In genomic region chr9:48466804-48467203, GRCm38 (mm10) we compare ENCODE assay signal across 8 mouse cellular contexts. TPM values are rescaled to one million over a fixed set of nuclear protein-coding genes. Genes with fewer than 3 reads are reported as not detected.
DNase-seq lines count a peak whose midpoint lies in the region; ATAC-seq and TF ChIP-seq lines count a peak whose summit lies in the region.
"Had no signal": no experiment of that assay in that cellular context is flagged by ENCODE, and none has a peak within 500 bp of the region (broad histone marks: within the 10 kb centered on the region; RNA-seq: fewer than 3 reads in every experiment).

No protein-coding gene starts in this region.

- H3K36me3 ChIP-seq in midbrain, embryonic 10.5 days, result peaks cover 42% of the 10 kb centered on the region
- peaks cover 9% of the 10 kb centered on the region for H3K36me3 ChIP-seq in midbrain, embryonic 13.5 days
- no peaks in the 10 kb centered on the region; the same call in 1 of the 2 replicates for H3K36me3 ChIP-seq in hindbrain, postnatal 0 days (ENCODE audit: insufficient read depth, low read length)
- H3K36me3 ChIP-seq in small intestine, adult 2 months (ENCODE audit: control insufficient read depth, insufficient read depth, low read length), result peaks cover 12% of the 10 kb centered on the region; the same call in 1 of the 2 replicates

- H3K27me3 ChIP-seq in midbrain, embryonic 10.5 days (ENCODE audit: low read depth, poor library complexity, severe bottlenecking), result no peaks in the 10 kb centered on the region
- H3K27me3 ChIP-seq in midbrain, embryonic 13.5 days, result no peaks in the 10 kb centered on the region
- no peaks in the 10 kb centered on the region for H3K27me3 ChIP-seq in hindbrain, postnatal 0 days (ENCODE audit: insufficient read depth, low read length)
- no peaks in the 10 kb centered on the region for H3K27me3 ChIP-seq in small intestine, adult 2 months (ENCODE audit: control insufficient read depth, insufficient read depth, low read length)
- H3K27me3 ChIP-seq: megakaryocyte, embryonic 14.5 days had no signal

- peak; percentile 61 for DNase-seq in midbrain, embryonic 10.5 days (ENCODE audit: low spot score)
- peak; percentile 80 for DNase-seq in R1 (ENCODE audit: low read depth, low spot score)
- peak; percentile 73 to 83 for DNase-seq in cerebellum, postnatal 10 days
- peak; percentile 31 for DNase-seq in hindbrain, postnatal 0 days (ENCODE audit: low spot score)
- DNase-seq in lung, adult 2 months, result peak; percentile 78

- peak; percentile 85 for TF ChIP-seq CTCF in hindbrain, postnatal 0 days (IDR thresholded peaks at IDR 0.05; ENCODE audit: low read depth)
- peak; percentile 56 for TF ChIP-seq CTCF in lung, adult 2 months (IDR thresholded peaks at IDR 0.05; ENCODE audit: insufficient read depth, low read length)
- peak; percentile 45; the same call in 1 of the 2 replicates for TF ChIP-seq CTCF in small intestine, adult 2 months (IDR thresholded peaks at IDR 0.05; ENCODE audit: extremely low read depth, insufficient read length, insufficient replicate concordance, low read depth, low read length)

- no peak overlapping the region for H3K27ac ChIP-seq in midbrain, embryonic 10.5 days (replicated peaks)
- no peak overlapping the region for H3K27ac ChIP-seq in midbrain, embryonic 13.5 days
- no peak overlapping the region for H3K27ac ChIP-seq in hindbrain, postnatal 0 days
- no peak overlapping the region for H3K27ac ChIP-seq in small intestine, adult 2 months (ENCODE audit: insufficient read depth, low read depth, low read length)

- H3K4me2 ChIP-seq in midbrain, embryonic 13.5 days (replicated peaks), result no peak overlapping the region
- H3K4me2 ChIP-seq in hindbrain, postnatal 0 days (ENCODE audit: low read depth, low read length), result no peak overlapping the region

- no peak overlapping the region for H3K9ac ChIP-seq in midbrain, embryonic 13.5 days (replicated peaks)
- H3K9ac ChIP-seq in hindbrain, postnatal 0 days (replicated peaks; ENCODE audit: low read length), result no peak overlapping the region

- no peak overlapping the region for H3K4me3 ChIP-seq in midbrain, embryonic 10.5 days
- H3K4me3 ChIP-seq in midbrain, embryonic 13.5 days (replicated peaks), result no peak overlapping the region
- H3K4me3 ChIP-seq in hindbrain, postnatal 0 days (ENCODE audit: low read length), result no peak overlapping the region
- no peak overlapping the region for H3K4me3 ChIP-seq in lung, adult 2 months (replicated peaks; ENCODE audit: extremely low read depth, low read depth, low read length)
- H3K4me3 ChIP-seq in small intestine, adult 2 months (ENCODE audit: low read depth, low read length), result no peak overlapping the region
- H3K4me3 ChIP-seq: megakaryocyte, embryonic 14.5 days had no signal

- H3K4me1 ChIP-seq in midbrain, embryonic 10.5 days, result no peaks in the 10 kb centered on the region; the same call in 1 of the 2 replicates
- H3K4me1 ChIP-seq in midbrain, embryonic 13.5 days (replicated peaks), result no peaks in the 10 kb centered on the region
- no peaks in the 10 kb centered on the region for H3K4me1 ChIP-seq in hindbrain, postnatal 0 days (ENCODE audit: insufficient read depth, low read length)
- H3K4me1 ChIP-seq in lung, adult 2 months (ENCODE audit: control insufficient read depth, insufficient read depth, low read length), result no peaks in the 10 kb centered on the region
- H3K4me1 ChIP-seq in small intestine, adult 2 months (ENCODE audit: control insufficient read depth, insufficient read depth, insufficient read length, low read length), result no peaks in the 10 kb centered on the region
- H3K4me1 ChIP-seq: megakaryocyte, embryonic 14.5 days had no signal

- H3K9me3 ChIP-seq in midbrain, embryonic 10.5 days (replicated peaks), result peaks cover 6% of the 10 kb centered on the region; the same call in 1 of the 2 replicates
- H3K9me3 ChIP-seq in midbrain, embryonic 13.5 days, result 0 out of 2 replicates have a peak, but pooled peaks cover 5% of the 10 kb centered on the region
- H3K9me3 ChIP-seq in hindbrain, postnatal 0 days (ENCODE audit: low read length), result no peaks in the 10 kb centered on the region

- 77% methylated on average over 3 of the region's 3 CpGs for WGBS in midbrain, embryonic 10.5 days
- 59% methylated on average over 3 of the region's 3 CpGs for WGBS in midbrain, embryonic 13.5 days
- 54% methylated on average over 3 of the region's 3 CpGs for WGBS in hindbrain, postnatal 0 days
- 52% methylated on average over 3 of the region's 3 CpGs for WGBS in lung, adult 2 months
- 56% methylated on average over 3 of the region's 3 CpGs for WGBS in small intestine, adult 2 months

- no peak for ATAC-seq in midbrain, embryonic 13.5 days
- ATAC-seq in hindbrain, postnatal 0 days, result no peak

- no peak for TF ChIP-seq POLR2A in lung, adult 2 months (IDR thresholded peaks at IDR 0.05; ENCODE audit: borderline replicate concordance, extremely low read depth, low read depth, low read length)
- TF ChIP-seq POLR2A in small intestine, adult 2 months (IDR thresholded peaks at IDR 0.05; ENCODE audit: low read depth, low read length), result no peak

RNA-seq across cellular contexts. Expression of gene Rexo2, which starts 13.6 kb away (rescaled TPM):
- polyA plus RNA-seq in midbrain, embryonic 10.5 days (2016; fragmentation: Nextera tagmentation; extraction: Ambion mirVana), result 95.2 and 110 TPM in 2 replicates
- polyA plus RNA-seq in midbrain, embryonic 13.5 days (2015; fragmentation: Nextera tagmentation; extraction: Ambion mirVana), result 74.3 and 77.5 TPM in 2 replicates
- total RNA-seq in hindbrain, postnatal 0 days (2014; rRNA removed), result 32.5 and 46.5 TPM in 2 replicates
- 93.1 and 94.6 TPM in 2 replicates for polyA plus RNA-seq in hindbrain, postnatal 0 days (2015; fragmentation: Nextera tagmentation; extraction: Ambion mirVana)
- polyA plus RNA-seq in lung, adult 2 months (2012; rRNA removed), result 64.0 and 77.6 TPM in 2 replicates
- 18.0 and 26.4 TPM in 2 replicates for polyA plus RNA-seq in small intestine, adult 2 months (2012; rRNA removed)

RNA-seq across cellular contexts. Expression of gene Rbm7, which starts 28.3 kb away (rescaled TPM):
- 106 and 112 TPM in 2 replicates for polyA plus RNA-seq in midbrain, embryonic 10.5 days (2016; fragmentation: Nextera tagmentation; extraction: Ambion mirVana)
- polyA plus RNA-seq in midbrain, embryonic 13.5 days (2015; fragmentation: Nextera tagmentation; extraction: Ambion mirVana), result 92.8 and 107 TPM in 2 replicates
- 41.3 and 51.5 TPM in 2 replicates for total RNA-seq in hindbrain, postnatal 0 days (2014; rRNA removed)
- polyA plus RNA-seq in hindbrain, postnatal 0 days (2015; fragmentation: Nextera tagmentation; extraction: Ambion mirVana), result 74.4 and 83.3 TPM in 2 replicates
- polyA plus RNA-seq in lung, adult 2 months (2012; rRNA removed), result 18.7 and 25.2 TPM in 2 replicates
- polyA plus RNA-seq in small intestine, adult 2 months (2012; rRNA removed), result 10.0 and 10.4 TPM in 2 replicates

RNA-seq across cellular contexts. Expression of gene Gm5617, which starts 28.4 kb away (rescaled TPM):
- 34.1 and 36.7 TPM in 2 replicates for polyA plus RNA-seq in midbrain, embryonic 10.5 days (2016; fragmentation: Nextera tagmentation; extraction: Ambion mirVana)
- polyA plus RNA-seq in midbrain, embryonic 13.5 days (2015; fragmentation: Nextera tagmentation; extraction: Ambion mirVana), result 33.2 and 38.2 TPM in 2 replicates
- 16.2 and 32.2 TPM in 2 replicates for total RNA-seq in hindbrain, postnatal 0 days (2014; rRNA removed)
- polyA plus RNA-seq in hindbrain, postnatal 0 days (2015; fragmentation: Nextera tagmentation; extraction: Ambion mirVana), result 30.8 and 31.3 TPM in 2 replicates
- 58.5 and 60.2 TPM in 2 replicates for polyA plus RNA-seq in lung, adult 2 months (2012; rRNA removed)
- 38.3 and 68.0 TPM in 2 replicates for polyA plus RNA-seq in small intestine, adult 2 months (2012; rRNA removed)
